Mouse (Mus musculus) embryo, embryonic 11 days (tissue): ENCODE measurements around the gene Slc17a3.

Source experiments
- DNase-seq: peaks from one replicate; pipeline ENCODE4 v3.0.0-alpha.2; 2015

The Slc17a3 gene

GRCm38 (mm10) chr13:23839308-23839707 is at the start of gene Slc17a3:
TSS of gene Slc17a3 (plus strand) at chr13:23839434.
- no peak for DNase-seq

GRCm38 (mm10) chr13:23792520-23792919 is 46.7 kb upstream of the Slc17a3 start:
- peak; percentile 82 for DNase-seq

- no peak for DNase-seq
Observed at GRCm38 (mm10) chr13:23799405-23799804, 39.8 kb upstream of the Slc17a3 start.

DNA sequence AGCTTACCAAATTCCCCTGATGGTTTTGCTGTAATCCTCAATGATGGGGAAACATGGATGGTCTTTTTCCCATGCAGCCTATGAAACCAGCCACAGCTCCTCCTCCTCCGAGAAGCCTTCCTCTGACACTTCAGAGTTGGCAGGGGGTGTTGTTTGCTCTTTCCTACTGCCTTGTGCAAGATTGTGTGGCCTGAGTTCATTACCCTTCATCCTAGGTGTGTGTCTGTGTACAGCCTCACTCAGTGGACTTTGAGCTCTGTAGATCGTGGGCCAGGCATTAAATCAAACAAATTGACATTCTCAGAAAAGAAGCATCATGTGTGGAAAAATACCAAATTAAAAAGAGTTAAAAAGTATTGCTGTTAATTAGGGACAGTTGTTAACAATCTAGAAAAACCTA is 34.7 kb upstream of the Slc17a3 start:
- no peak for DNase-seq

- no peak for DNase-seq
Observed at GRCm38 (mm10) chr13:23806422-23807052, 32.7 kb upstream of the Slc17a3 start, which contains the start of gene Slc17a2. TSS of gene Slc17a2 (plus strand) at chr13:23806993.

- no peak for DNase-seq
Observed at GRCm38 (mm10) chr13:23816148-23816547, 23.1 kb upstream of the Slc17a3 start.

GRCm38 (mm10) chr13:23820179-23820940 is 18.9 kb upstream of the Slc17a3 start:
- no peak for DNase-seq

DNA sequence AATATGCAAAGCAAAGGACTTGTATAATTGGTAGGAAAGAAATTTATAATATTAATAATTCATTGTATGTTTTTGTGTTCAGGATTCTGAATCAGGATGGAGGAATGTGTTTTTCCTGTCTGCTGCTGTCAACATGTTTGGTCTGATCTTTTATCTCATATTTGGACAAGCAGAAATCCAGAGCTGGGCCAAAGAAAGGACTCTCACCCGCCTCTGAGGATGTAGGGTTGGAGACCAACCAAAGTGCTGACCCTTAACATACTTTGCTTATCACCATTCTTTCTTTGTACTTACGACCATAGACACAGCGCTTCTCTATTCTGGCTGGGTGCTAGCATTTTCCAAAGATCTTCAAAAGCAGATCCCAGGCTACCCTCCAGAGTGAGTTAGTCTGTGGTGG is 17.0 kb upstream of the Slc17a3 start:
- DNase-seq = no peak

DNA sequence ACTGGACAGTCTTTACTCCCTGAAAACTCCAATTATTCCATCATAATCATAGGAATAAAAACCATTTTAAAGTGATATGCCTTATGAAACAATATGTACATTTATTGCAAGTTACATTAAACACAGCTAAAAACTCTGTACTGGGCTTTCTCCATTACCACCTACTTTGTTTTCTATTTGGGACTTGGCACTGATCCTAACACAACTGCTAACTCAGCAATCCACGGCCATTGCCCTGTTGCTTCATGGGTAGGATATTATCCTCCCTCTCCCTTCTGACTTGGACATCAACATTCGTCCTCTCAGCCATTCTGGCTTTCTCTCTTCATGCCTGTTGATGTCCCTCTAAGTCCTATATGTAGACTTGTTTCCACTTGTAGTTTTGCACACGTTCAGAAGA is 12.6 kb upstream of the Slc17a3 start:
- DNase-seq = no peak

DNA sequence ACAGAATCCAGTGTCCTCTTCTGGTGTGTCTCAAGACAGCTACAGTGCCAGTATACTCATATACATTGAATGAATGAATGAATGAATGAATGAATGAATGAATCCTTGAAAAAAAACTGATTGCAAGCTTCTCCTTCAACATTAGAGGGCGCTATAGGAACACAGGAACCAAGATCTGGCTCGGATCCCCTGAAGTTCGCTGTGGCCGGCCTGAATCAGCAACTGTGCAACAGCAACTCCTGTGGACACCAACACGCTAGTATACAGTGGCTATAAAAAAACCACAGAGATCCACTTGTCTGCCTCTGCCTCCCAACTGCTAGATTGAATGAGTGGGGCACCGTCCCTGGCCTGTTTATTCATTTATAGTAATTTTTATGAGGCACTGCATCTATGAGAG is 6.2 kb upstream of the Slc17a3 start:
- DNase-seq = peak; percentile 80

- DNase-seq = no peak
Observed at GRCm38 (mm10) chr13:23834836-23835235, 4.4 kb upstream of the Slc17a3 start.

GRCm38 (mm10) chr13:23836630-23837029 is 2.6 kb upstream of the Slc17a3 start:
- DNase-seq = no peak

- DNase-seq = peak; percentile 8
Observed at GRCm38 (mm10) chr13:23845851-23846250, 6.6 kb downstream of the Slc17a3 start.

GRCm38 (mm10) chr13:23849299-23849698 is 10.1 kb downstream of the Slc17a3 start:
- no peak for DNase-seq

DNA sequence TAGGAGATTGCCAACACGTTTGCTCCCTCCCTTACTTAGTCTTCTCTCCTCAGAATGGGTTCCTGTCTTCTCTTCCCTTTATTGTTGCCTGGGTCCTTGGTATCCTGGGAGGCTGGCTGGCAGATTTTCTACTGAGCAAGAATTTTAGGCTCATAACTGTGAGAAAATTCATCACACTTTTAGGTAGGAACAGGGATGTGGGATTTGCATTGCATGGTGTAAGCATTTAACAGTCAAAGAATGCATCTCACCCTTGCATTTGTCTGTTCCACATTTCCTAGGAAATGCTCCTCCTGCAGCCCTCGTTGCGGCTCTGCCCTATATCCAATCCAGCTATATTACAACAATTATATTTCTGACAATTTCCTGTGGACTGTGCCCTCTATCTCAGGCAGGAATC is 17.2 kb downstream of the Slc17a3 start:
- no peak for DNase-seq

GRCm38 (mm10) chr13:23861815-23862214 is 22.6 kb downstream of the Slc17a3 start:
- DNase-seq = no peak

- no peak for DNase-seq
Observed at GRCm38 (mm10) chr13:23864711-23865110, 25.5 kb downstream of the Slc17a3 start.

DNA sequence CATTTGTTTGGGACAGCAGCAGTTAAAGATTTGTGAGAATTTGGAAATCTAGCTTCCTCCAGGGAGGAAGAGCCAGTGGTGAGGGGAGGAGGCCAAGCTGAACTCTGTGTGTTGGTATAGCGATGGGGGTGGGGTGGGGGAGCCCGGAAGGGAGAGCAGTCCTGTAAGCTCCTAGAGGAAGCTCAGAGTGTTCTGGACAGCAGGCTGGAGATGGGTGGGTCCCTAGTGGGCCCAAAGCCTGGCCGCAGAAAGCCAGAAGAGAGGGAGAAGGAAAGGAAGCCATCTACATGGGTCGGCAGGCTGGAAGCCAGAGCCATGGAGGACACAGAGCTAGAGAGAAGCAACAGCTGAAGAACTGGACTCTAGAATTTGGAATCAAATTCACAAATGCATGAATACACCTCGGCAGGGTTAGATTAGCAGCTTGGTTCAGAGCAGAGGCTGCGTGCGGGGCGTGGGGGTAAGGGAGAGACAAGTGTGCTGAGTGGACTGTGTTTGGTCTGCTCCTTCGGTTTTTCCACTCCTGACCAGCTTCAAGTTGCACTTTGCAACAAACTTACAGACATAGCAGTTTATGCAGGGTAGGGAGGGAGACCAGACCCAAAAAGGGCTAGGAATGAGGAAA is 27.0 kb downstream of the Slc17a3 start:
- peak; percentile 5 for DNase-seq

- DNase-seq = no peak
Observed at GRCm38 (mm10) chr13:23867000-23867399, 27.8 kb downstream of the Slc17a3 start.

DNA sequence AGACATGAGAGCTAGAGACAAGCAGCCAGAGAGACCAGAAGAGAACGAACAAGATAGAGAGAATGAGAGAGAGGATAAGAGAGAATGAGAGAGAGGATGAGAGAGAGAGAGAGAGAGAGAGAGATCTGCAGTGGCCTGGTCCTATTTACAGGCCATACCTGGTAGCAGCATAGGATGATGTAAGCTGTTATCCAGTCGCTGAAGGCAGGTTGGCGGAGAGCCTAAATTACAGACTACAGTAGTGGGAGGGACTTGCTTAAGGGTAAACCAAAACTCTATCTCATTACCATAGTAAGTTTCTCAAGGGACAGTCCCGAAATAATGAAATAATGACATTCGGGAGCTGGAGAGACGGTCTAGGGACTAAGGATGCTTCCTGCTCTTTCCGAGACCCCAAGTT is 28.2 kb downstream of the Slc17a3 start, which contains the start of gene Slc17a1:
Gene Slc17a1, plus strand, starts transcription at position 346 of the 400 bp plus-strand sequence.
- no peak for DNase-seq

DNA sequence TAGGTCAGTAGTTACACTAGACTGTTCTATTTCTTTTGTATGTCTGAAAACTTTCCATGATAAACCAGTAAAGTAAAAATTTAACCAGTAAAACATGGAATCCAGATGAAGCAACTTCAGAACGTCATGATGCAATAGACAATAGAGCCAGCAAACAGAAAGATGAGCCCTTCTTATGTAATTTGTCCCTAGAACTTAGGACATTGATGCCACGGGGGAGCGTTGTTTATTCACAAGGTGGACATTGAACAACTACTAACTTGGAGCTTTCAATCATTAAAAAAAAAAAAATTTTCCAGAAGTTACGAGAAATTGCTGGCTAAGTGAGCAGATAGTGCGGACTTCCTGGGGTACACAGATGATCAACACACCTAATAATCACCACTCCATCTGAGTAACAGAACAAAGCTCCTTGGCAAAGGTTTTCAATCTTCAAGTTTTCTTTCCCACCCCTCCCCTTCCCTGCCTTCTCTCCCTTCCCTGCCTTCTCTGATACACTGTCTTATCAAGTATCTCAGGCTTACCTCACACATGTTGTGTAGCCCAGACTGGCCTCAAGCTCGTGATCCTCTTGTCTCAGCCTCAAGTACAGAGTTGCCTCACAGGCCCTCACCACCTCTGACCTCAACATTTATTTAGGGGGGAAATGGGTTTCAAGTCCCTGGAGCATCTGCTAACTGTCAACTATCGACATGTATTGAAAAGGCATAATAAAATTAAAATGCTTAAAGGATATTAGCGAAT is 29.7 kb downstream of the Slc17a3 start:
- DNase-seq = no peak

DNA sequence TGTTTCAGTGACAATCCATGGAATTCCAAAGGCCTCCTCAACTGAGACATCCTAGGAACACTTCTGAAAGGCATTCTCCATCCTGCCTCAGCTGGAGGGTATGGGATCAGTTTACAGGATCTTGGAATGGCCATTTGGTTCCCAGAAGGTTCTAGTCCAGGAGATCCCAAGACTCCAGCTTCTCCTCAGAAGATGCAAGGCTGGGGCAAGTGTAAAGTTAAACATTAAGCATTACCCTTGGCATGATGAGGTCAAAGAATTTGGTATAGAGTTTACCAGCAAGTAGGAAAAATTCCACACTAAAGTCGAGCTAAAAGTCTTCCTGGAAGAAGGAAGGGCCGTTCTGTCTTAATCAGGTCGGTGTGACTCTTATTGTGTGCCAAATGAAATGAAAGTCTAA is 30.8 kb downstream of the Slc17a3 start:
- DNase-seq = no peak

GRCm38 (mm10) chr13:23873141-23873540 is 33.9 kb downstream of the Slc17a3 start:
- no peak for DNase-seq
